Mouse (Mus musculus): ENCODE data around the gene Ramp3.
"Not testable (repeated sequence)": the region's sequence is repeated elsewhere in the genome, so short reads cannot be mapped to it uniquely, and the experiment has no call there.

The Ramp3 gene

GRCm38 (mm10) chr11:6658271-6658670 is at the start of gene Ramp3:
Ramp3 (plus strand) TSS chr11:6658521.
- peak; percentile 24 for DNase-seq

GRCm38 (mm10) chr11:6615250-6616205 is 42.8 kb upstream of the Ramp3 start:
- no peak for DNase-seq

DNA sequence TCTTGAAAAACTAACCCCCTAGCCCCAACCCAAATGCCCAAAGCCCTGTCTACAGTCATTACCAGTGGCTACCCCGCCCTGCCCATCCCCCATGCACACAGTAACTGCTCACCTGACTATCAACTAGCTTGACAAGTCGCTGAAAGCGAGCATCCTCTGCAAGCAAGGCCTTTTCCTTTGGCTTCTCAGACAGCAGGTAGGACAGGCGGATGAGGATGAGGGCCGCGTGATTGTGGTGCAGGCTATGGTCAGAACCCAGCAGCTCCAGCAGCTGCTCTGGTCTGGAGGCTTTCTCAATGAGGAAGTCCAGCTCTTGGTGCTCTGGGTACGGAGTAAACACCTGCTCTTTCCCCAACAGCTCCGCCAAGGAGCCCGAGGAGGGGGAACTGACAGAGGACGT is 34.6 kb upstream of the Ramp3 start:
- no peak for DNase-seq

DNA sequence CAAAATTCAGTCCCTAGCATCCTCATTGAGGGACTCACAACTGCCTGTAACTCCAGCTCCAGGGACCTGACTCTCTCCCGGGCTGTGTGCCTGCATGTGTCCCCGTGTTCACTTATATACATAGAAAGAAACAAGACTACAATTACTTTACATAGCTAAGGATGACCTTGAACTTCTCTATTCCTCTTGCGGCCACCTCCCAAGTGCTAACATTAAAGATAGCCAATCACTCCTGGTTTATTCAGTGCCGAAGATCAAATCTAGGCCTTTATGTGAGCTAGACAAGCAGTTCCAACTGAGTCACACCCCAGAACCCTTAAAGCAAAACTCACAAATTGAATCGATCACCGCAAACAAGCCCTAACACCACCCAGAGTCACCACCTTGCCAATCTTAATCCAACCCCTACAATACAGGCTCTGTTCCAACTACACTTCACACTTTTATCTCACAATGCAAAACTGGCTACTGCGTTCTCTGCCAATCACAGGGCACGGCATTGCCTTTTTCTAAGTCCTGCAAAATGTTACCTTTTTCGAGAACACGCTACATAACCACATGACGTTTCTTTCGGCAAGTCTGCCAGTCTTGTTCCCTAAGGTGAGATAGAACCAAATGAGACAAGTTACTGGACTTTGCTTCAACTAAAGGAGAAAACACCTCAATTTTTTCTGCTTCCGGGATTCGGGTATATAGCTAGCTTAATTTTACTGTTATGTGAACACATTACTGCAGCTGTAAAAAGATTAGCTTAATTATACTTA is 33.5 kb upstream of the Ramp3 start:
- DNase-seq: no peak

GRCm38 (mm10) chr11:6625478-6626387 is 32.6 kb upstream of the Ramp3 start, which contains the start of gene Tbrg4:
Tbrg4 (minus strand) TSS chr11:6626067.
- peak; percentile 94 for DNase-seq

DNA sequence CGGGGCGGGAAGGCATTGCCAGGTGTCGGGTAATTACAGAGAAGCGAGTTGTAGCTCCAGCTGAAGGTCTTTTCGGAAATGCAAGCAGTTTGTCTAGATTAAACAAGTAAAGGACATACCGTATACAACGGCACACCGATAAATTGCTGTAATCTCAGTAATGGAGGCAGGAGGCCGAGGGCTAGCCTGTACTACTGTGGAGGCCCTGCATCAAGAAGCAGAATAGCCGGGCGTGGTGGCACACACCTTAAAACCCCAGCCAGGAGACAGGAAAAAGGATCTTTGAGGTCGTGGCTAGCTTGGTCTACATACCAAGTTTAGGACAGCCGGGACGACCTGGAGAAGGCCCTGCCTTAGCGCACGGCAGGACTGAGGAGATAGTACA is 31.9 kb upstream of the Ramp3 start:
- DNase-seq: no peak

DNA sequence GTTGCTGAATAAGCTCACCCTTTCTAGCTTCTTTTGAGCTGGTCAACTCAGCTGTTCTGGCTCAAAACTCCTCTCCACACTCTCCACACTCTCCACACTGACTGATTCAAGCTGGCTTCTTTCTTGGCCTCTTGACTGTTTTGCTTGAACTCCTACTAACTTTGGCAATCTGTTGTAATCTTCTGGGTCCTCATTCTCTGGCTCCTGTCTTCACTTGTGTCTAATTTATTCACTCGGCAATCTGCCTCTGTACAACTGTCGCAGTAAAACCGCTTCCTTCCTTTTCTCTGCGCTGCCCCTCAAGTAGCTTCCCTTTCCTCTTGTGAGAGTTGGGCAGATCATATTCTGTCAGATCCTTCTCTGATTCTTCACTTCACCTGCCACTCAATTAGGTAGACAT is 30.6 kb upstream of the Ramp3 start:
- no peak for DNase-seq

- peak; percentile 16 for DNase-seq
Measured at GRCm38 (mm10) chr11:6628568-6628967, 29.8 kb upstream of the Ramp3 start.

DNA sequence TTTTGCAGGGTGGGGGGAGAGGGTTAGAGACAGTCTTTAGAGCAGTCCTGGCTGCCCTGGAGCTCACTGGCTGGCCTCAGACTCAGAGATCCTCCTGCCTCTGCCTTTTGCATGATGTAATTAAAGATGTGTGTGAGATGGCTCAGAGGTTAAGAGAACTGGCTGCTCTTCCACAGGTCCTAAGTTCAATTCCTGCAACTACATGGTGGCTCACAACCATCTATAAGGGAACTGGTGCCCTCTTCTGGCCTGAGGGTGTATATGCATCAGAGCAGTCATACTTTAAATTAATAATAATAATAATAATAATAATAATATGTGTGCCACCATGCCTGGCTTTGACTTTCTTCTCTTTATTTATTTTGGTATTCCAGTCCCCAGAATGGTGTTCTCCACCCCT is 28.7 kb upstream of the Ramp3 start:
- DNase-seq: no peak

DNA sequence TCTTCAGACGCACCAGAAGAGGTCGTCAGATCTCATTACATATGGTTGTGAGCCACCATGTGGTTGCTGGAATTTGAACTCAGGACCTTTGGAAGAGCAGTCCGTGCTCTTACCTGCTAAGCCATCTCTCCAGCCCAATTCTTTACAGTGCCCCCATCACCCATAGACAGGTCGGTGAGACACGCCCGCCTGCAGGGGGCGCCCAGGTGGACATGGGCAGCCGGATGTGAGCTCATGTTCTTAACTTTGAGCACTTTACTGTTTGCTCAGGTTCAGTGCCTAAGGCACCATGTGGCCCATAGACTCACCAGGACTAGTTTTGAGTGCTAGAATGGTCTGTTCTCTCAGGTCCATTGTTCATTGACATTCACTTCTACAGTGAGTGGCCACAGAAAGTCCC is 22.2 kb upstream of the Ramp3 start:
- DNase-seq: no peak

- no peak for DNase-seq
Measured at GRCm38 (mm10) chr11:6638537-6638936, 19.8 kb upstream of the Ramp3 start, which contains the start of gene Wap. Wap (minus strand) TSS chr11:6638637.

GRCm38 (mm10) chr11:6639072-6639471 is 19.2 kb upstream of the Ramp3 start:
- DNase-seq: no peak

DNA sequence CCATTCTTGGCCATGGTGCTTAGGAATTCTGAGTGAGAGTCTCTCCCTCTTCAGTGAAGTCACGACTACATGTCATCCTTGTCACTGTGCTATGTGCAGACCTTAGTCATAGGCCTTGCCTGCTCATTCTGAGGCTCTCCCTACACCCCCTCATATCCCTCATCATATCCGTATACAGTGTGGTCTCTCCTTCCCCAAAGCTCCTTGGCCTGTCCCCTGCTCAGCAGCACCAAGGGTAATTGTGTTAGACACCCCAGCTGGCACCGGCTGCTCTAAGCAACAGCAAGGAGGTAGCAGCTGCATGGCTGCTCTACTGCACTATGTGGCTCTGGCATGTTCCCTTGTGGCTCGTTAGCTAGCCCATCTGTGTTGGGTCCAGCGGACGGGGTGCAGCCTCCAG is 13.8 kb upstream of the Ramp3 start:
- no peak for DNase-seq

- DNase-seq: no peak
Measured at GRCm38 (mm10) chr11:6647831-6648724, 10.2 kb upstream of the Ramp3 start.

DNA sequence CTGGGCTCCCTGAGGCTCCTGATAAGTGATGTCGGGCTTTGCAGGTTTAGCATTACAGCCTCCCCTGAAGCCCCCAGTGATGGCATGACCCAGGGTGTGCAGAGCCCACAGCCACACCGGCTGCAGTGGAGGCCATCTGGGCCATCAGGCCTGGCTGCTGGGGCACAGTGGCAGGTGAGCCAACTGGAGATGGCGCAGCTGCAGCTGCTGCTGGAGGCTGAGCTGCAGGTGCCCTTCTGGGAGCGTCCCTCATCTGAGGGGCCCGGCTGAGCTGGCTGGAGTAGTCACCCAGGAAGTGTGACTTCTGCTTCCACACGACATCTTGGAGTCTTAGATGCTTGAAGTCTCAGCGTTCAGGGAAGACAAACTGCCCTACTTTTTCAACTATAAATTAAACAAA is 7.8 kb upstream of the Ramp3 start:
- DNase-seq: no peak

DNA sequence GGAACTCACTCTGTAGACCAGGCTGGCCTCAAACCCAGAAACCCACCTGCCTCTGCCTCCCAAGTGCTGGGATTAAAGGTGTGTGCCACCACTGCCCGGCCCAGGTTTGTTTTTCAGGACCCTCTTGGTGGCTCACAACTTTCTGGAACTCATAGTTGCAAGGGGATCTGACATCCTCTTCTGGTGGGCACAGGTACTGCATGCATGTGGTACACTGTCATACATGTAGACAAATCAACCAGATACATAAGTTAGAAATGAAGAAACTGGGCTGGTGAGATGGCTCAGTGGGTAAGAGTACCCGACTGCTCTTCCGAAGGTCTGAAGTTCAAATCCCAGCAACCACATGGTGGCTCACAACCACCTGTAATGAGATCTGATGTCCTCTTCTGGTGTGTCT is 5.3 kb upstream of the Ramp3 start:
- DNase-seq: not testable (repeated sequence)

GRCm38 (mm10) chr11:6654903-6655302 is 3.4 kb upstream of the Ramp3 start:
- peak; percentile 73 for DNase-seq

- no peak for DNase-seq
Measured at GRCm38 (mm10) chr11:6661206-6661605, 2.9 kb downstream of the Ramp3 start.

- DNase-seq: no peak
Measured at GRCm38 (mm10) chr11:6666634-6667033, 8.3 kb downstream of the Ramp3 start.

- no peak for DNase-seq
Measured at GRCm38 (mm10) chr11:6669041-6669440, 10.7 kb downstream of the Ramp3 start.

DNA sequence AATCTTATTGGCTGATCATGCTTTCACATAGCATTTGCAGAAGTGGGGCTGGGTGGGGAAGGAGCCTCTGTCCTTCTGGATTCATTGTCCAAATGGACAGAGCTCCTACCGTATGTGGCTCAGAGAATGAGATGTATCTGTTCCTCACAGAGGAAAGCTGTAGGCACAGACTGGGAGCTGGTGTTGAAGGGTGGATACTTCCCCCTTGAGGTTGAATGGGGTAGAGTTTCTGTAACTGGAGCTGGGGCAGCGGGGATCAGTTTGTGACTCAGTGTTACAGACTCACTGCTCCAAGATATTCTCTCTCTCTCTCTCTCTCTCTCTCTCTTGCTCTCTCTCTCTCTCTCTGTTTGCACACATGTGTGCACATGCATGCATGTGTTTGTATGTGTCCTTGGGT is 11.7 kb downstream of the Ramp3 start:
- no peak for DNase-seq

- DNase-seq: no peak
Measured at GRCm38 (mm10) chr11:6670826-6671225, 12.5 kb downstream of the Ramp3 start.

Measured in right cerebral cortex, postnatal 25 days (tissue).